Mouse (Mus musculus) myocyte (in vitro differentiated cells): ENCODE data around the gene Cyp27b1.

Experiments
- CEBPB ChIP-seq: IDR thresholded peaks from 2 replicates; pipeline ENCODE4 v1.6.1; 2011; ENCODE audit warnings: mild to moderate bottlenecking, moderate library complexity; ENCODE audit not compliant: poor library complexity, insufficient read depth, severe bottlenecking
- E2F4 ChIP-seq: IDR thresholded peaks from one replicate; pipeline ENCODE4 v1.6.1; 2011; ENCODE audit warnings: mild to moderate bottlenecking, control low read depth, moderate library complexity; ENCODE audit not compliant: insufficient read depth
- MAX ChIP-seq: IDR thresholded peaks from one replicate; pipeline ENCODE4 v1.6.1; 2011; ENCODE audit warnings: low read depth, mild to moderate bottlenecking, control low read depth
- MYOG ChIP-seq, 3 experiments: IDR thresholded peaks; one replicate each; pipeline ENCODE4 v1.6.1; 2011; ENCODE audit warnings: control low read depth in 2 of 3, low read depth in 2 of 3, mild to moderate bottlenecking in 2 of 3; ENCODE audit not compliant: insufficient read length in 2 of 3, control insufficient read depth in 1 of 3, insufficient read depth in 1 of 3
- POLR2A ChIP-seq: IDR thresholded peaks from one replicate; pipeline ENCODE4 v1.6.1; 2011; ENCODE audit warnings: low read depth, mild to moderate bottlenecking, control low read depth, moderate library complexity; ENCODE audit not compliant: insufficient read length
- POLR2AphosphoS2 ChIP-seq: IDR thresholded peaks from one replicate; pipeline ENCODE4 v1.6.1; 2011; ENCODE audit warnings: low read depth, control low read depth; ENCODE audit not compliant: insufficient read length
- USF1 ChIP-seq: IDR thresholded peaks from one replicate; pipeline ENCODE4 v1.6.1; 2011; ENCODE audit warnings: low read depth, mild to moderate bottlenecking, control low read depth, moderate library complexity

- TF ChIP-seq POLR2A (no peak), USF1 (no peak), MAX (no peak), CEBPB (no peak), E2F4 (no peak), POLR2AphosphoS2 (no peak), MYOG (IDR thresholded peaks at IDR 0.05; ENCODE audit: control insufficient read depth in 1 of 3, insufficient read depth in 1 of 3, insufficient read length in 2 of 3, low read depth in 2 of 3) (no peak)
These were observed 7.4 kb downstream of the Cyp27b1 start for GRCm38 (mm10) chr10:127055406-127055805.
